Mouse (Mus musculus) frontal cortex, postnatal 36 days (tissue): ENCODE data around the gene Rpn2.
A peak's percentile ranks its signal among the peaks of the same experiment; 100 is the strongest.

Experiments used
- DNase-seq, 2 experiments: peaks; one replicate each; pipeline ENCODE4 v3.0.0; 2022; ENCODE audit warnings: low spot score in 2 of 2

Gene Rpn2

GRCm38 (mm10) chr2:157349121-157349778 lies 70.4 kb downstream of the Rpn2 start:
- peak in 1 of 2 experiments; percentile 34 for DNase-seq

GRCm38 (mm10) chr2:157353183-157353582 lies 74.4 kb downstream of the Rpn2 start:
- no peak for DNase-seq

- DNase-seq = no peak
Measured at GRCm38 (mm10) chr2:157354106-157354505, 75.3 kb downstream of the Rpn2 start.

DNA sequence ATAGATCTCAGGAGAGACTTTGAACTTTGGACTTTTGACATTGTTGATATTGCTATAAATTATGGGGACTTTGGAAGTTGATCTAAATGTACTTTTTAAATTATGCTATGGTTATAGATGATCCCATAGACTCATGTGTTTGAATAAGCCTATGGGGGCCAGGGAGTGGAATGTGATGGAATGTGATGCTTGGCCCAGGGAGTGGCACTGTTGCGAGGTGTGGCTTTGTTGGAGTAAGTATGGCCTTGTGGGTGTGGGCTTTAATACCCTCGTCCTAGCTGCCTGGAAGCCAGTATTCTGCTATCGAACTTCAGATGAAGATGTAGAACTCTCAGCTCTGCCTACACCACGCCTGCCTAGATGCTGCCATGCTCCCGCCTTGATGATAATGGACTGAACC lies 81.2 kb downstream of the Rpn2 start:
- DNase-seq = no peak

GRCm38 (mm10) chr2:157363031-157363430 lies 84.2 kb downstream of the Rpn2 start:
- no peak for DNase-seq

- no peak for DNase-seq
Measured at GRCm38 (mm10) chr2:157366762-157367161, 87.9 kb downstream of the Rpn2 start.

DNA sequence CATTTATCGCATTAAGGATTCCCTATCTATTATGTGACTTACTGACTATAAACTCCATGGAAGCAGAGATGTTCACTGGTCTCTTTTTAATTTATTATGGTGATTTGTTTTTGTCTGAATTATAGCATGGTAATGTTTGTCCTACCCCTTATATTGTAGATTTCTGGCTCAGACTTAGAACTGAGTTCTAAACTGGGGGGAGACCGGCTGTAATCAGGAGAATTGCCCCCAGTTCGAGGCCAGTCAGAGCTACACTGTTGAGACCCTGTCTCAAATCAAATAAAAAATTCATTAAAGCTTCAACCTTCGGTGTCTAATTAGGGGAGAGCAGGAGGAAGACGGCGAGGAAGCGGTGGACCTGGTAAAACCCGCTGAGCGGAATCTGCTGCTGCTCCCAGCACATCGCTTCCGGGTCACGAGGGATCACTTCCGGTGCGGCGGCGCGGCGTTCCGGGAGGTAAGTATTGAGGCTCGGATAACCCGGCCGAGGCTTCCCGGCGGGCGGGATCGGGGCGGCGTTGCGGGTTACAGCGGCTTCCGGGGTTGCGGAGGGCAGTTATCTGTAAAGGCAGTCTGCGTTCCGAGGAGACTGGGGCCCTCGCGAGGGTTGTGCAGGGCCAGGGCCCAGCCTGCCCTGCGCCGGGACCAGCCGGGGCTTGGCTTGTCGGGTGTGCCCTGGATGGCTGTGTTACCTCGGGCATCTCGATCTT lies 88.5 kb downstream of the Rpn2 start, which contains the start of gene Manbal:
Manbal (plus strand) TSS at position 411 of the 710 bp plus-strand sequence.
- peak; percentile 95 to 98 for DNase-seq

DNA sequence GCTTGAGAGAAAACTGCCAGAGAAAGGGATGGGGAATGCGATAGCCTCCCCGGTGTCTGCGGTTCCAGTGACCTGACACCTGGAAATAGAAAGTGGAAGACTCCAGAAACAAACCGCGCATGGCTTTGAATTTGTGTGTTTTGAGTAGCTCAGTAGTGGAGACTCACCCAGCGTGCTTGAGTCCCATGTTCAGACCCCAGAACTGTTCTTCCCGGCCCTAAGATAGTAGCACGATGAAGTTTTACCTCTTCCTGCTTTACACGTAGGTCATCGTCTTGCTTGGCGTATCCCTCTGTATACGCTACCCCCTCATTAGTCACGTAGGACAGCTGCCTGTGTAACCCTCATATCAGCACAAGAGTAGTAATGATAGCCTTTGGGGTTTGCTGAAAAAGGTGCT lies 89.2 kb downstream of the Rpn2 start:
- no peak for DNase-seq

GRCm38 (mm10) chr2:157371696-157372095 lies 92.9 kb downstream of the Rpn2 start:
- DNase-seq = no peak

DNA sequence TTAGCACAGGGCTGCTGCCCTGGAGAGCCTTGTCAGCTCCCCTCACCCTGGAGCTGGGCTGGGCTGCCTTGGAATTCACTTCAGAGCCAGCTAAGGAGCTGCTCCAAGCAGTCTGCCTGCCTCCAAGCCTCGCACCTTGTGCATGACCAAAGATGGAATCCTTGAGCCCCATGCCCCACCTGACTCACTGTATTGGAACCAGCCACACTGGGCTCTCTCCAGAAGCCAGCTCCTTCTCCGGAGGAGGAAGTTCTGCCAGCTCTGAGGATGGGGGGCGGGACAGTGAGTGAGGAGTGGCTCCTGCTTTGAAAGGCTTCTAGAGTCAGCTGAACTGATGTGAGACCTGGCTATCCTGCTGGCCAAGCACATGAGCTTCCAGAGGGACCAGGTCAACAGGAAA lies 94.9 kb downstream of the Rpn2 start:
- no peak for DNase-seq

DNA sequence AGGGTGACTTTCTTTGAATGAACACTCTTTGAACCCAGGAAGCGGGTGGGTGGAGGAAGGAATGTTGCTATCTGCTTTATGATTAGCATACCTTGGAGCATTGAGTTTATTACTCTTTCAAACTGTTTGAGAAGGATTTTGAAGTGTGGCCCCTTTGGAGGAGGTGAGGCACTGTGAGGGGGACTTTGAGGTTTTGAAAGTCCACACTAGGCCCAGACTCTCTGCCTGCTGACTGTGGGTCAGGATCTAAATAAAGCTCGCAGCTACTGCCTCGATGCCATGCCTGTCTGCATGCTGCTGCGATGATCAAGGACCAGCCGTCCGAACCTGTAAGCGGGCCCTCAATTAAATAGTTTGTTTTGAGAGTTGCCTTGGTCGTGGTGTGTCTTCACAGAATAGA lies 96.2 kb downstream of the Rpn2 start:
- DNase-seq = no peak
